Mouse (Mus musculus) kidney, adult 10 weeks (tissue): Measurements from ENCODE around the gene Ubxn4. TPM values are rescaled to one million over a fixed set of nuclear protein-coding genes. Genes with fewer than 3 reads are reported as not detected.

Experiments
- polyA plus RNA-seq: library from polyadenylated mRNA; stranded (reverse); fragments of 350-450 nt; fragmentation: Illumina TruSeq; extraction: RNeasy Lipid Tissue Mini Kit (QIAGEN cat#74804); gene quantifications from one replicate; pipeline ENCODE4 v1.2.3, GENCODE M21; 2014; ENCODE audit warnings: low read depth, low replicate concordance

Ubxn4 gene
- polyA plus RNA-seq = 135 TPM

GRCm38 (mm10) chr1:128243627-128243995 is at the start of gene Ubxn4:
TSS of gene Ubxn4 (plus strand) at chr1:128243964.

GRCm38 (mm10) chr1:128328218-128328617 is 84.5 kb downstream of the Ubxn4 start, which contains the start of gene Lct:
TSS of gene Lct (minus strand) at chr1:128328318.

Other genes with a start within 250 kb of the Ubxn4 start
- 2.6 TPM for gene Zranb3, start 140.9 kb upstream of the Ubxn4 start, polyA plus RNA-seq
- gene R3hdm1, start 140.7 kb upstream of the Ubxn4 start, polyA plus RNA-seq = 144 TPM
- not detected for gene Lct, start 84.4 kb downstream of the Ubxn4 start, polyA plus RNA-seq
- gene Mcm6, start 115.7 kb downstream of the Ubxn4 start, polyA plus RNA-seq = 18.3 TPM
- 185 TPM for gene Dars, start 173.4 kb downstream of the Ubxn4 start, polyA plus RNA-seq